Comparison of ENCODE assay signal across 20 mouse cellular contexts in the genomic region with DNA sequence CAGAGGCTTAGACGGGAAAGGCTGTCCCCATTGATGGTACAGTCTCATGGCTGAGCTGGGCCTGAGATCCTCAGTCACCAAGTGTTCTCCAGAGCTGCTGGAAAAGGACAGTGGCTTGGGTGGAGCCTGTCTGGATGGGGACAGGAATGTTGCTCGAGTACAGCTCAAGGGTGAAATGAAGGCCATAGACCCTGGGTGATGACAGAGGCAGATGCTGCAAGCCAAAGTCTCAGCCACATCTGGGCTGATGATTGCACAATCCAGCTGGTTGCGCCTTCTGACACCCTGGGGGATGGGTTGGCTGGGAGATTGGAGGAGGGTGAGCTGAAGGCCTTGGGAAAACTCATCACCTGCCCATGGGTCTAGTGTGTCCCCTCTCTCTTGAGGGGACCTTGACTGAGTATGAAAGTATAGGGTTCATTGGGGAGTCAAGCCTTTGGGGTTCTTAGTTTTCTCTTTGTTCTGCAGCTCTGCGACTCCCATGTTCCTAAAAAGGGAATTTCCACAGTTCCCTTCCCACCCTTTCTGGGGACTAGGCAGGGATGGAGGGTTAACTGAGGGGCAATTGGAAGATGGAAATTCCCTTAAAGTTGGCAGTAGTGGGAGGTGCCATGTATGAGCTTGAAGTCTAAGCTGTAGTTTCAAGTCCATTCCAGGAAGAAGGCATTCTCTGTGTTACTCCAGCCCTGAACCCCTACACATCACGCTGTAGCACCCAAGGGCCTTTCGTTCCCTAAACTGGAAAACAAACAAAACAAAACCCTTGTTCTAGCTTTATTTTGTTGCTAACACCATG.
DNase-seq lines count a peak whose midpoint lies in the region; ATAC-seq and TF ChIP-seq lines count a peak whose summit lies in the region.
"Had no signal": no experiment of that assay in that cellular context is flagged by ENCODE, and none has a peak within 500 bp of the region (broad histone marks: within the 10 kb centered on the region; RNA-seq: fewer than 3 reads in every experiment).

No protein-coding gene starts in this region.

- no peak overlapping the region for H3K4me3 ChIP-seq in heart, embryonic 12.5 days
- no peak overlapping the region for H3K4me3 ChIP-seq in lung, embryonic 14.5 days (ENCODE audit: low read depth, low read length)
- H3K4me3 ChIP-seq in myocyte: no peak overlapping the region
- H3K4me3 ChIP-seq: embryonic facial prominence, embryonic 10.5 days; forebrain, embryonic 13.5 days; heart, embryonic 13.5 days; limb, embryonic 13.5 days had no signal

- H3K27me3 ChIP-seq in heart, embryonic 12.5 days (replicated peaks): peaks cover 10% of the 10 kb centered on the region; the same call in 1 of the 2 replicates
- H3K27me3 ChIP-seq in lung, embryonic 14.5 days (ENCODE audit: insufficient read depth, low read length): no peaks in the 10 kb centered on the region
- H3K27me3 ChIP-seq in myocyte (ENCODE audit: control insufficient read depth, insufficient read depth, insufficient read length): no peaks in the 10 kb centered on the region
- H3K27me3 ChIP-seq: forebrain, embryonic 13.5 days; limb, embryonic 13.5 days had no signal

- no peaks in the 10 kb centered on the region for H3K79me2 ChIP-seq in myocyte (ENCODE audit: control insufficient read depth, insufficient read depth)

- H3ac ChIP-seq in myocyte (ENCODE audit: control insufficient read depth, insufficient read length): no peak overlapping the region

- 0 out of 2 replicates have a peak, but pooled peaks cover under 1% of the 10 kb centered on the region for H3K4me1 ChIP-seq in heart, embryonic 12.5 days (replicated peaks)
- H3K4me1 ChIP-seq in lung, embryonic 14.5 days (ENCODE audit: insufficient read depth): no peaks in the 10 kb centered on the region
- H3K4me1 ChIP-seq: forebrain, embryonic 13.5 days; heart, embryonic 13.5 days had no signal

- no peaks in the 10 kb centered on the region for H3K36me3 ChIP-seq in heart, embryonic 12.5 days
- no peaks in the 10 kb centered on the region for H3K36me3 ChIP-seq in lung, embryonic 14.5 days (ENCODE audit: insufficient read depth)
- no peaks in the 10 kb centered on the region for H3K36me3 ChIP-seq in myocyte (ENCODE audit: control insufficient read depth, insufficient read depth)
- H3K36me3 ChIP-seq: embryonic facial prominence, embryonic 10.5 days; heart, embryonic 13.5 days; limb, embryonic 13.5 days had no signal

- ATAC-seq in heart, embryonic 12.5 days (ENCODE audit: insufficient number of reproducible peaks, low FRiP score): no peak
- peak; percentile 44; the same call in 1 of the 2 replicates for ATAC-seq in lung, embryonic 14.5 days (ENCODE audit: insufficient read depth)
- ATAC-seq: forebrain, embryonic 13.5 days; hindbrain, postnatal 0 days had no signal

- H3K9ac ChIP-seq in heart, embryonic 12.5 days: no peak overlapping the region
- H3K9ac ChIP-seq in lung, embryonic 14.5 days: no peak overlapping the region
- H3K9ac ChIP-seq: forebrain, embryonic 13.5 days; heart, embryonic 13.5 days; limb, embryonic 13.5 days had no signal

- H3K4me2 ChIP-seq in heart, embryonic 12.5 days: no peak overlapping the region
- no peak overlapping the region for H3K4me2 ChIP-seq in lung, embryonic 14.5 days
- no peak overlapping the region for H3K4me2 ChIP-seq in myocyte (ENCODE audit: low read depth)
- H3K4me2 ChIP-seq: forebrain, embryonic 13.5 days; heart, embryonic 13.5 days; limb, embryonic 13.5 days had no signal

- TF ChIP-seq CTCF in lung, embryonic 14.5 days (IDR thresholded peaks at IDR 0.05; ENCODE audit: low read depth): no peak

- no peak overlapping the region for H3K27ac ChIP-seq in heart, embryonic 12.5 days (ENCODE audit: poor library complexity, severe bottlenecking)
- no peak overlapping the region for H3K27ac ChIP-seq in lung, embryonic 14.5 days (ENCODE audit: low read depth)
- H3K27ac ChIP-seq: embryonic facial prominence, embryonic 10.5 days; forebrain, embryonic 13.5 days; heart, embryonic 13.5 days; hindbrain, postnatal 0 days; limb, embryonic 13.5 days had no signal

- DNase-seq in adrenal gland, adult 2 months: peak; percentile 26
- DNase-seq in adrenal gland, adult 18-20 months (ENCODE audit: low spot score in 2 of 2): no peak
- peak; percentile 24 for DNase-seq in heart, adult 8-10 months (ENCODE audit: low spot score)
- peak; percentile 54 for DNase-seq in lung, embryonic 14.5 days
- no peak for DNase-seq in cerebellum, postnatal 4 days (ENCODE audit: low spot score in 2 of 2)
- no peak for DNase-seq in kidney, postnatal 14 days
- DNase-seq: cerebellum, adult 11-12 months; cerebellum, postnatal 25 days; kidney, adult 18-20 months; kidney, postnatal 36 days; layer of hippocampus, adult 9-11 months; right cerebral cortex, postnatal 25 days; thymus, postnatal 25 days had no signal

- H3K9me3 ChIP-seq in heart, embryonic 12.5 days (replicated peaks): no peaks in the 10 kb centered on the region
- H3K9me3 ChIP-seq in lung, embryonic 14.5 days (ENCODE audit: low read depth, low read length): no peaks in the 10 kb centered on the region
- H3K9me3 ChIP-seq: embryonic facial prominence, embryonic 10.5 days; forebrain, embryonic 13.5 days; heart, embryonic 13.5 days; limb, embryonic 13.5 days had no signal

- no peak for TF ChIP-seq POLR2A in myocyte (IDR thresholded peaks at IDR 0.05; ENCODE audit: insufficient read length, low read depth)

- WGBS in heart, embryonic 12.5 days: 75% methylated on average over 6 of the region's 6 CpGs
- 78% methylated on average over 6 of the region's 6 CpGs for WGBS in lung, embryonic 14.5 days

TF ChIP-seq in myocyte, 11 proteins besides CTCF, POLR2A, EP300 and RAD21:
- no peak for TF ChIP-seq TCF12 (IDR thresholded peaks at IDR 0.05; ENCODE audit: insufficient read depth, poor library complexity, severe bottlenecking)
- peak; percentile 90 for TF ChIP-seq CEBPB (IDR thresholded peaks at IDR 0.05; ENCODE audit: insufficient read depth, poor library complexity, severe bottlenecking)
TF ChIP-seq in myocyte: peak in this region for 1.

Comparison
In these comparisons a context has a peak if more than half of its experiments do, and no peak if none do; other contexts are left out.
1. DNase-seq: peak in adrenal gland, adult 2 months (single experiment), heart, adult 8-10 months (single experiment) and lung, embryonic 14.5 days (single experiment); none in adrenal gland, adult 18-20 months (0 of 2), cerebellum, postnatal 4 days (0 of 2) and kidney, postnatal 14 days (single experiment).